Mouse (Mus musculus) mesoderm, embryonic 11.5 days (tissue): ENCODE data around the gene Prrc2a.
A peak's percentile ranks its signal among the peaks of the same experiment; 100 is the strongest.

Experiments used
- DNase-seq: peaks from one replicate; pipeline ENCODE4 v3.0.0-alpha.2; 2012; ENCODE audit warnings: low read depth, low spot score

Gene Prrc2a

DNA sequence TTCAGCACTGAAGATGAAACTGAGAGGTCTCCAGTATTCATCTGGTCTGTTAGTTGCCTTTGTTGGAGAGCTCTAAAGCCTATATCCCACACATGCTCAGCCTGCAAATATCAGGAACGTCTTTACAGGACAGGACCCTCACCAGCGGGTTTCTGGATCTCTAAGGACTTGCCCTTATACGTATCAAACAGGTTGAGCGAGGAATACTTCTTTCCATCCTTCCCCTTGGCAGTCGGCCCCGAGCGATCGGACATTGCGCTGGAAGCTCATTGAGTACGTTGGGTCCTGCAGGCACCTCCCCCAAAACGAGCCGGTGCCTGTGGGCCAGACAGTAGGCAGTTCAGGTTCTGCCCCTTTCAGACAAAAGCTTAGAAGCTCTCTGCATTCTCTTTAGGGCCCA is 2.0 kb downstream of the Prrc2a start:
- no peak for DNase-seq

DNA sequence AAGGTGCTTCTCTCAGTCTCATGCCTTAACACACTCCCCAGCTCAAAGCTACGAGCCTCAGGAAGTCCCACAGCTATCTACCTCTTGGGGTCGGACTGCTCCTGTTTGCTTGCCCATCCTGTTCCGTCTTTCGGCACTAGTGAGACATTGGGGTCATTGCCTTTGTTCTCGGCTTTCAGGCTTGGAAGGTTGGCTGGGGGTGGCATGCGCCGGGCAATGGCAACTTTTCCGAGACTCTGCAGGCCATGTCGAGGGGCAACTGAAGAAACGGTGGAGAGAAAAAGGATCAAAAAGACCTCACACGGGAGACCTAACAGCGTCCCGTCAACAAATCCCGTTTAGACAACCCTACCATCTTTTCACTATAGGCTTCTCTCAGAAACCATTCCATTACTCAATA is 2.6 kb downstream of the Prrc2a start:
- no peak for DNase-seq

DNA sequence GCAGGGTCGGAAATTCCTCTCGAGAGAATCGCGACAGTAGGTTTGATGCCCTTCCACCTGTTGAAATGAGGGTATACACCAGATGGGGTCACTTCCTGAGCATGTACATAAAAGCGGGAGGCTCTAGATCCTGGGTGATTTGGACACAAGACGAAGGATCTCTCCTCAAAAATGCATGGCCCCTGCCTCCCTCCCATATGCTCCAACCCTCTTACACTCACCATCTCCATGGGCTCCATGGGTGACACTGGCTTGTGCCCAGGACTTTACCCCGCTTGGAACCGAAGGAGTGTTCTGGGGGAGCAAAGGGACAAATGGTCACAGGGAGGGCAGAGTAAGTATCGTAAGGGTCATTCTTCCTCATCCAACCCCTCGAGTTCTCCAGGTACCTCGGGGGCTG is 3.3 kb downstream of the Prrc2a start:
- no peak for DNase-seq

DNA sequence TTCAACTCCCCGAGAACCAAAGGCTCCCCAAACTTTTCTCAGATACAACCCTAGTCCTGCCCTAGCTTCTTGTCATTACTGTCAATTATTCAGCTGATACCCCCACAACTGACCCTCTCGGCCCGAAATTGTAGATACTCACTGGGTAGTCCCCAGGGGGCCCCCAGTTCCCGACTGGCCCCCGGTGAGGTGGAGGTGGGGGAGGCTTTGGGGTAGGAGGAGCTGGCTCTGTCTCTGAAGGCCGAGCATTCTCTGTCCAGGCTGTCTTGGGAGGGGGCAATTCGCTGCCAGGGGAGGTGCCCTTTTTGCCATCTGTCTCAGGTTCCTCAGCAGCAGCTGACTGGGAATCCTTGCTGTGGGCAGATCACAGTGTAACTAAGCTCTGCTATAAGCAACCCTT is 5.1 kb downstream of the Prrc2a start:
- no peak for DNase-seq

DNA sequence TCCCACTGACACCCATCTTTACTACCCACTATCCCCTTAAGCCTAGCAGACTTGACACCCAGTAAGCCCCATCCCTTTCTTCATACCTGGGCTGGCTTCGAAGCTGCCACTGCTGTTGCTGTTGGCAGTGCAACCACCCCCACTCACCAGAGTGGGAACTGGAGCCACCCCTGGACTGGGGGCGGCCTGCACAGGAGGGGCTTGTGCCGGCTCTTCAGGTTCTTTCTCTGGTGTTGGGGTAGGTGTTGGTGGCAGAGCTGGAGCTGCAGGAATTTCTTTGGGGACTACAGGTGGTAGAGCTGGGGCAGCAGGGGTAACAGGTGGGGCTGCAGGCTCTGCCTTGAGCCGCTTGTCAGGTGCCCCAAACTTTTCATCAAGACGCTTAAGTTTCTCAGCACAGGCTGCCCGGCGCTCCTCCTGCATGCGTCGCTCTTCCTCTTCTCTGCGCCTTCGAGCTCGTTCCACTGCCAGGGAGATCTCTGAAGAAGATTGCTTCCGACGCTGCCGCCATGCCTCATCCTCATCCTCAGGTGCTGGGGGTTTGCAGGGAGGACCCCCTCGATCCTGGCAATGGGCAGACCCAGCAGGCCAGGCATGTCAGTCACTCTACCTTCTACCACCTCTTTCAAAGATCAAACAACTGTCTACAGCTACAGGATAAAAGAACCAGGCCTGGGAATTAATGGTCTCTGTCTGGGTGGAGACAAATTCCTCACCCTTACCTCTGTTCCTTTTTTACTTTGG is 5.7 kb downstream of the Prrc2a start:
- no peak for DNase-seq

DNA sequence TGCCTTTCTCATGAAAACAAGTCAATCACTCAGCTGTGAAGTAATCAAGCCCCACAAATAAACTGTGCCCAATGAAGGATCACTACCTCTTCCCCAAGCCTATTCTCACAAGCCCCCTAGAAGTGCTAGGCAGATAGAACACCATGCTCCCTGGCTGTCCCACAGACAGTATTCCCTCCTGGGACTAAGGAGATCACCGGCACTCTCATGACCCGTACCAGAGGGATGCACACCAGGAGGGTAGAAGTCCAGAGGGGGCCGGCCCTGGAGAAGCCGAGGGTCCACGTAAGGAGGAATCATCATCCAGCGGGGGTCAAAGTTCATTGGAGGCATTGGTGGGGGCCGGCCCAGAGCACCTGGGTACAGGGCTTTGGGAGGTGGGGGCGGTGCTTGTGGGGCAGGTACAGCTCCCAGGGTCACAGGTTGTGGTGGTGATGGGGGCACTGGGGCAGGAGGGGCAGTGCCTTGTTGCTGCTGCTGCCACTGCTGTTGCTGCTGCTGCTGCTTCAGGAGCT is 7.0 kb downstream of the Prrc2a start:
- DNase-seq, result no peak

DNA sequence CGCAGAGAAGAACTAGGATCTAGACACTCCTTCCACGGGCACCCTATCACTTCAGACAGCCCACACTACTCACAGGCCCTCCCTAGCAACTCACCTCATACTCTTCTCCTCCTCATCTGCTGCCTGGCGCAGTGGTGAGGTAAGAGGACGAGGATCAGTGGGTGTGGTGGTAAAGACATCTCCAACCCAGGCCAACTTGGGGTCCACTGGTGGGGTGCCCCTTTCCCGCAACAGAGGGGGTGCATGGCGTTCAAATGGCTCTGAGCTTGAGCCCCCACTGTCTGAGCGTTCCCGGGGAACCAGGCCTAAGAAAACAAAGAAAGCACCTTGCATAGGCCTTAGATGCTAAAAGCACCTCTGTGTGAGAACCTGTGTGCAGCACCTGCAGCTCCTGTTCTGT is 7.4 kb downstream of the Prrc2a start:
- DNase-seq, result no peak

DNA sequence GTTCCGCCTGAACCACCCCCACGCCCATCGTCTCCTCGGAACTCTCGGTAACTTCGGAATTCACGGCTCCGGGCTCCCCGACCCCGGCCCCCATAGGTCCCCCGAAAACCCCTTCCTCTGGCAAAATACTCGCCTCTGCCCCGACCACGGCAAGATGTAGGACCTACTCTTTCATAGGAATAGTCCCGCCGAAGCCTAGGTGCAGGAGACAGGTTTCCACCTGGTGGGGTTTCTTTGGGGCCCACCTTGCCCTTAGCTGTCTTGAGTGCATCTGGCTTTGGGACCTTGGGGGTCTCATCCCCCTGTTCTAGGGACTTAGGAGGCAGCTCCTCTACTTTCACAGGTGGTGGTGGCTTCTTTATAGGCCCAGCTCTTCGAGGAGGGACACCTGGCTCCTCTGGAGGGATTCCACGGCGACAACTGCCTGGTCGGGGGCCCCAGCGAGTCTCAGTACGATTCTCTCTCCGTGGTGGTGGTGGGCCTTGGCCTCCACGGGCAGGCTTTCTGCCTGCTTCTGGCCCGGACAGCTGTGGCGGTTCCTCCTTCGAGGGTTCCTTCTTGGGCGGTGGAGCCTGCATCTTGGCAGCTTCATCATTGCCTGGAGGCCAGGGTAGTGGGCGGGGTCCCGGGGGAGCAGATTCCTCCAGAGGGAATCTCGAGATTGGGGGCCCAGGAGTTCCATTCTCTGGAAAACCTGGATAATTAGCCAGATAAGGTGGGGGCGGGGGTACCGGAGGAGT is 8.1 kb downstream of the Prrc2a start:
- no peak for DNase-seq

DNA sequence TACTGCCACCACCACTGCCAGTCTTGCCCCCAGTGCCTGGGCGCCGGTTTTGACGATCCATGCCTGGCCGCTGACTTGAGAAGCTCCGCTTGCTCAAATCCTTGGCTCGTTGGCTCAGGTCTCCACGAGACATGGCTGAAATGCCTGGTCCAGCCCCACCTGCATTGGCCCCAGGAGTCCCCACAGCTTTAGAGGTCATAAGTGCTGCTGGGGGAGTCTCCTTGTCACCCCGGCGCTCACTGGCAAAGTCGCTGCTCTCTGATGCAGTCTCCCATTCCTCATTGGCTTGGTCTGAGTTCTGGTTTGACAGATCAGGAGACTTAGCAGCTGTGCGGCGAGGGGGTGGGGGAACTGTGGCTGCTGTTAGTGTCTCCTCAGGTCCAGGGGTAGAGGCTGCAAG is 9.2 kb downstream of the Prrc2a start:
- no peak for DNase-seq

DNA sequence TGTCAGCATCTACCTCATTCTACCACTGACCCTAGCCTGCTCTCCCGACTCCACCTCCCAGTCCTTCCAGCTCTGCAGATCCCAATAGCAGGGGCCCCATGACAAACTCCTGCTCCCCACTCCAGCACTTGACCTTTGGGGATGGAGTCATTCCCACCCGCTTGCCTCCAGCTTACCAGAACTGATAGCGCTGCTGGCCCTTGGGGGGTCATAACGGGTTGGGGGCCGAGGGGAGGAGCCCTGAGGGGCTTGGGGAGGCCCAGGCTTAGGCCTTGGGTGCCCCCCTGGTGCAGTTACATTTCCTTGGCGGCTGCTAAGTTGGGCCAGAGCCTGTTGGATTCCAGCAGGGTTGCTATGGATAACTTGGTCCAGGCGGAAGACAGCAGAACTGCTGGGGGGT is 10.1 kb downstream of the Prrc2a start:
- no peak for DNase-seq

DNA sequence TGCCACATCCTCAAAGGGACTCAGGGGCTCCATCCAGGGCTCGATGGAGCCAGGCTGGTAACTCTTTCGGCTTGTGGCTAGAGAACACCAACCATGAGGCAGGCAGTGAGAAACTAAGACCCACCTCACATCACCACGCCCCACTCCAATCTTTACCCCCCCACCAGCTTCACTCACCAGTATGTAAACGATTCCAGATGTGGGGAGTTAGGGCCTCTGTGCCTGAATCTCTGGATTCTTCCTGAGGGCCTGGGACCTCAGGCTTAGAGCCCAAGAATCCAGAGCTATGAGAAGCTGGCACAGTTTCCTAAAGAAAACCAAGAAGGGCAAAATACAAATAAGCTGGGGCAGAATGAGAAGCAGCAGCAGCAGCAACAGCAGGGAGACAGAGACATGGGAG is 10.8 kb downstream of the Prrc2a start:
- no peak for DNase-seq

DNA sequence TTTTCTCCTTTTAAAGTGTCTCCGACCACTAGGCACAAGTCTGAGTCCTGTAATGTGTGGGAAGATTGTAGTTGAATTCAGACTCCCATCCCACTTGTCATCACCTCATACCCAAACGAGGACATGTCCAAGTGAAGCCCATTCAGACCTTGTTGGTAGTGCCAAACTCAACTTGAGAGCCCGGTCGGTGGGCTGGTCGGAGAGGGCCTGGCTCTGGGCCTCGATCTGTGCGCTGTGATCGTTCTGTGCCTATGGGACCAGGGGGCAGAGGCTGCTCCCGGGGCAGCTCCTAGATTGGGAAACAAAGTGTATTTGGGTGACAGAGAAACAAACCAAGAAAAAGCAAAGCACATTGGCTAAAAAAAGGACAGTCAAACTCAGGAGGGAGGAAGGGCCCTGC is 11.6 kb downstream of the Prrc2a start:
- no peak for DNase-seq

DNA sequence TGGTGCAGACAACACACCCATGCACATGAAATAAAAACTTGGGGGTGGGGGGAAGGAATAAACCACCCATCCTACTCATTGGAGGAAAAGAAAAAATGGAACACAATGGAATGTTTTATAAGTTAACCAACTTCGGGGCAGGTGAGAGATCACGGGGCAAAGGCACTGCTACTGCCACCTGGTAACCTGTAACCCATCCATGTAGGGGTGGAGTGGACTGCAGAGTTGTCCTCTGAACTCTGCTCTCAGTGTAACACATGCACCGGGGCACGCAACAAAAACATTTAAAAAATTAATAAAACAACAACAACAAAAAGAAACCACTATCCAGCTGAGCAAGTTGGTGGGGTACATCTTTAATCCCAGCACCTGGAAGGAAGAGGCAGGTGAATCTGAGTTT is 12.6 kb downstream of the Prrc2a start:
- no peak for DNase-seq

DNA sequence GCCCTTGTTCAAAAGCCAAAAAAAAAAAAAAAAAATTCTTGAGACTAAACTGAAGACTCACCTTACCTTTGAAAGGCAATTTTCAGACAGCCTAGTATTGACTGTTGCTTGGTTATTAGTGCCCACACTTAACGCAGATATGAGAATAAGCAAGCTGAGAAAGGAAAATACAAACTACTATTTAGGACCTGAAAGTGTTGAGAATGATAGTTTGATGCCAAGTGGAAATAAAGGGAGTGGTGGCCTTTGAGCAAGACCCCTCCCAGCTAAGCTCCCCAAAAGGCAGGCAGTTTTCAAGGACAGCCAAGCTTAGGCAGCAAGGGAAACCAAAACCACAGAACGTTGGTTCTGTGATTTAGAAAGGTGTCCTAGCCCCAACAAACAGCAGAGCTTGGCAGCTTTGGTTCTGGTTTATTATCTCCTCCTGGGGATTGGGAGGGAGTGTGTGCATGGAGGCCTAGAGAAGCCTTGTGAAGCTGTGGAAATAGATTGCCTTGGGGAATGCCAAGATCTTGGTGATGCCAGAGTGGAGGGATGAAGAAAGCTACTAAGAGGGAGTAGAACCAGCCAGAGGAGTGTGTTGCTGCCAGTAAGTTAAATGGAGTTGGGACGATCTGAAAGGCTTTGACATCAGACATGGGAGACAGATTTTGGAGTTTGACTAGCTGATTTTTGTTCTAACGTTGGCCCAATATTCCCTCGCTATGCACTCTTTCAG is 16.6 kb downstream of the Prrc2a start:
- DNase-seq, result no peak

DNA sequence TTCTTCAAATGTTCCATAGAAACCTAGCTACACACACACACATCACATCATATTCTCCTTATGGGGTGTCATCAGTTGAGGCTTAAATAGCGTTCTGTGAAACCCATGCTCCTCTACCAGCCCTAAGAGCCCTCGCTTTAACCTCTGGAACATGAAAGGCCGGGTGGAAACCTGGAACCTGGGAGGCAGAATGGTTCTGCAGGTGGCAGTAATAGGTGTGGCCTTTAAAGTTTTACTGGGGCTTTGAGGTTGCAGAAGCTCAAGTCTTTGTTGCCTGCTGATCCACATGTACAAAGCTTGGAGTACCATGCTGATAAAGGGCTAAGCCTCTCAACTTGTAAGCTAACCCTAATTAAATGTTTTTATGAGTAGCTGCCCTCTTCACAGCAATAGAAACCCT is 17.3 kb downstream of the Prrc2a start:
- no peak for DNase-seq

DNA sequence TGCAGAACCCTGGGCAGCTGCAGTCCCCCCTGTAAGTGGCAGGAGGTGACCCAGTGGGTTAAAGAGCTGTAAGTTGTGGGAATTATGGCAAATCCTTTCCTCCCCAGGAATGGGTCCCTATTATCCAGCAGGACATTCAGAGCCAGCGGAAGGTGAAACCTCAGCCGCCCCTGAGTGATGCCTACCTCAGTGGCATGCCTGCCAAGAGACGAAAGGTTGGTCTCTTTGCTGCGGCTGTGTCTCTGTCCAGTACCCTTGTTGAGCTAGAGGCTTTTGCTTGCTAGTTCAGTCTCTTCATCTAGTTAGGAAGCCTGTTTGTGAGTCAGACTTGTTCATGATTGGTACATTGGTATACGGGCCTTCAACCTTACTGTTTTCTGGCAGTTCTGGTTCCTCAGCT is 18.6 kb downstream of the Prrc2a start:
- DNase-seq, result no peak

DNA sequence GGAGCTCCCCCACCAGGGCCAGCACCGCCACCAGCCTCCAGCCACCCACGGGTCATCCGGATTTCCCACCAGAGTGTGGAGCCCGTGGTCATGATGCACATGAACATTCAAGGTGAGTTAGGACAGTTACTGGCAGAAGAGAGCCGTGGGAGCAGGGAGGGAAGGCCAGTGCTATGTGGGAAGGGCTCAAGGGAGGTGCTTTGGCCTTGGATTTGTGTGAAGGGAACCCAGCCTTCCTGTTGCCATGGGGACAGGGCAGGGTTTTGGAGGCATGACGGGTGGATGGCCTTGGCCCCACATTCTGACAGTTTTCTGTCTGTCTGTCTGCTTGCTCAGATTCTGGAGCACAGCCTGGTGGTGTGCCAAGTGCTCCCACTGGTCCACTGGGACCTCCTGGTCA is 22.7 kb downstream of the Prrc2a start:
- DNase-seq, result no peak

DNA sequence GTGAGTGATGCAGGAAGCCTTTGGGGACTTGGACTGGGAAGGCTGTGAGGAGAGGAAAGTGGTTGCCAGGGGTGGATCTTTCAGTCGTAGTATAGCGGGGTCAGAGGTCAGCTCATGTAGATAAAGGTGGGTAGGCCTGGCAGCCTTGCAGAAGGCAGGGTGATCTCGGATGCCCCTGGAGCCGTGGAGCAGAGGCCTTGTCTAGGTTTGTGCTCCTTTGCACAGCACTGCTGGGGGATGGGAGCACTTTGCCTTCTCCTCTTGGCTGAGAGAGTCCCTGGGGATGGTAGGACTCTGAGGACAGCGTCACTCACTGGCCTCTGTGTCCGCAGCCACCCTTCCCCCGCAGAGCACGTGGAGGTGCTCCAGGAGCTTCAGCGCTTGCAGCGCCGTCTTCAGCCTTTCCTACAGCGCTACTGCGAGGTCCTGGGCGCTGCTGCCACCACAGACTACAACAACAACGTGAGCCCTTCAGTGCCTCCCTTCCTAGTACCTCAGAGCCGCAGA is 24.2 kb downstream of the Prrc2a start:
- DNase-seq, result no peak

DNA sequence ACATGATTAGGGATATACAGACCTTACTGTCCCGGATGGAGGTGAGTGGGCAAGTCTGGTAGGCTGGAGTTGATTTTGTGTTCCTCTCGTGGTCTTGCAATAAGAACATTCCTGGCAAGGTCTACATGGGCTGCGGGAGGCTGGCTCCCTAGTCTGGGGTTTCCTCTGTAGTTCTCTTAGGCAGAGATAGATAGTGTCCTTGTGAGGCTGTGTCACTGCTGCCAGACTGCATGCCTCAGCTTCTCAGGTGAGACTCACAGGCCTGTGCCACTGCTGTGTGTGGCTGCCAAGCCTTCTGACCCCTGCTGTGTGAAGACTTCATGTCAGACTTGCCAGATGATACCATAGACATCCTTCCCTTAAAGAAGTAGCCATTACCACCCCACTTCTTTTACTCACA is 25.4 kb downstream of the Prrc2a start:
- DNase-seq, result no peak

DNA sequence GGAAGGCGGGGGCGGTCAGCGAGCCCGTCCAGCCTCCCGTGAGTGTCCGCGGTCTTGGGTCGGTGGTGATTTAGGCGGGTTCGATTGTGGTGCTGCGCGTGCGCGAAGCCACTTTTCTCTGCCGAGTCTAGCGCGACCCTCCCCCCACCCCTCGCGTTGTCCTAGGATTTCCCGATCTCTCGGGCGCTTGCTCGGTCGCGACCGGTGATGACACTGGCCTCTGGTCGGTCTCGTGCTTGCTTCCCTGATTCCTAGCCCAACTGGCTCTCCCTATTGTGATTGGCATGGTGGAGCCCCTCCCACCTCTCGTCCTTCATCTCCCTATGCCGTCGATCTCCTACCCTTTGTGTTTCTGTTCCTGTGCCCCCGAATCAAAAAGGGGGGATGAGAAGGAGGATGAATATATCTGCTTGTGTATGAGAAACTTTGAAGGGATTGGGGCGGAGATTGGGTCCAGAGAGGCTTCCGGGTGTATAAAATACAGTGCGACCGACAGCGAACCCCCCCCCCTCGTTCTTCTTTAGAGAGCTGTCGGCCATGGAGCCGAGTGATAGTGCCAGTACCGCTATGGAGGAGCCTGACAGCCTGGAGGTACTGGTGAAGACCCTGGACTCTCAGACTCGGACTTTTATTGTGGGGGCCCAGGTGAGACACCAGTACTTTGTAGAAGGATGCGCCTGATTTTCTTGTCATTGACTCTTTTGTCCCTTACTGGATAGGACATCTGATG is 28.9 kb downstream of the Prrc2a start:
- peak; percentile 83 for DNase-seq

DNA sequence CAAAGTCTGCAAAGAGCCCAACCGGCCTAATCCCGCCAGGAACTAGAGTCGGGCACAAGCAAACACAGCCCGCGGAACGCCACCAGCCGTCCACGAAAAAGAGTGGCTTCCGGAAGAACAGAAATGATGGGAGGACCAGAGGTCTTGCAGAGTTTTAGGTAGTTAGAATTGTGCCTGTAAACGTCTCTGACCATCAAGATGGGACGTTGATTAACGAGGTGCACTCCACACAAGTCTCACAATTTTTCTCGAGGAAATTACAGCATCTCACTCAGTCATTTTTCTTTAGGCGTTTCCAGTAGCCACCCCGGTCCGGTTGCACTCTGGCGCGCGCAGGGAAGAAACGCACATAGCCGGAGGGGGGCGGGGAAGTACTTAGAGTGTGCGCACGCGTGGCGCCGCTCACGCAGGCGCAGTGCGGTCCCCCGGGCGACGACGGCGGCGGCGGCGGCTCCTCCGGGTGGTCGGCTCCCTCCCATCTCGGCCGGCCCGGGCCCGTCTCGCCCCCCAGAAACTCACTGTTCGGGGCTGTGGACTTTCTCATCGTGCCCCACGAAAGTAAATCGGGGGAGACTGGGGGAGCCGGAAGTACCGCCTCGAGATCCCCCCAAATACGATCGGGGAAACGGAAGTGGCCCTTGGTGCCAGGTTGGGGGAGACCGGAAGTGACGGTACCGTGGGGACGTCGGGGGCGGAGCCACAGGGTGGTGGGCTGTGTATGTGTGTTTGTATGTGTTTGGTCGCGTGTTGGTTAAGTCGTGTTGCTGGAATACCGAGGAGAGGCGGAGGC is 29.7 kb downstream of the Prrc2a start, which contains the start of gene Bag6:
TSS of gene Bag6 (plus strand) at position 378 of the 790 bp plus-strand sequence.
- peak; percentile 96 for DNase-seq
